Mouse (Mus musculus) spleen, postnatal 0 days (tissue): Measurements from ENCODE around the gene Rps23. TPM values are rescaled to one million over a fixed set of nuclear protein-coding genes. Genes with fewer than 3 reads are reported as not detected.

Experiments
- polyA plus RNA-seq: library from polyadenylated mRNA; unstranded; fragments of >200 nt; fragmentation: Nextera tagmentation; extraction: Ambion mirVana; gene quantifications from 2 replicates; pipeline ENCODE4 v1.2.1, GENCODE M21; 2015

The Rps23 gene
- polyA plus RNA-seq = 342 and 369 TPM in 2 replicates

GRCm38 (mm10) chr13:90922751-90923612 is at the start of gene Rps23:
Rps23 (plus strand) TSS chr13:90922958.

GRCm38 (mm10) chr13:90905176-90905575 is 17.6 kb upstream of the Rps23 start, which contains the start of gene Atp6ap1l:
Atp6ap1l (minus strand) TSS chr13:90905355.

Other genes with a start within 250 kb of the Rps23 start
- 0.41 and 0.58 TPM in 2 replicates for gene Atp6ap1l, start 17.6 kb upstream of the Rps23 start, polyA plus RNA-seq